Mouse (Mus musculus) embryonic stem cell, embryonic (primary cell): ENCODE results near the gene Ncam2.

Source experiments
- CTCF ChIA-PET, 4 experiments: fragments of 300-600 bp in 2 of 4; fragments of 350-600 bp in 2 of 4; sonication (Branson Sonifier 250); formaldehyde crosslinking; loops; one replicate each; lab custom pipeline; 2022; ENCODE audit warnings: inconsistent platforms in 2 of 4; lab: Charles Lee
- POLR2A ChIA-PET, 4 experiments: fragments of 300-600 bp in 2 of 4; fragments of 350-600 bp in 2 of 4; sonication (Branson Sonifier 250); formaldehyde crosslinking; loops; one replicate each; lab custom pipeline; 2022; ENCODE audit warnings: antibody characterized with exemption in 4 of 4, inconsistent platforms in 1 of 4; lab: Charles Lee

Ncam2 gene

GRCm38 (mm10) chr16:81200201-81201071 lies at the start of gene Ncam2:
Gene Ncam2, plus strand, starts transcription at chr16:81200697.
- CTCF ChIA-PET: interaction anchor here in 1 of 4 experiments (0.6 kb wide), 1 partner anchor 113 kb away, joined by 3 read pairs; no protein-coding TSS in a partner anchor
- POLR2A ChIA-PET: interaction anchor here in 1 of 4 experiments (0.7 kb wide), 1 partner anchor 790 kb away, joined by 3 read pairs; no protein-coding TSS in a partner anchor

DNA sequence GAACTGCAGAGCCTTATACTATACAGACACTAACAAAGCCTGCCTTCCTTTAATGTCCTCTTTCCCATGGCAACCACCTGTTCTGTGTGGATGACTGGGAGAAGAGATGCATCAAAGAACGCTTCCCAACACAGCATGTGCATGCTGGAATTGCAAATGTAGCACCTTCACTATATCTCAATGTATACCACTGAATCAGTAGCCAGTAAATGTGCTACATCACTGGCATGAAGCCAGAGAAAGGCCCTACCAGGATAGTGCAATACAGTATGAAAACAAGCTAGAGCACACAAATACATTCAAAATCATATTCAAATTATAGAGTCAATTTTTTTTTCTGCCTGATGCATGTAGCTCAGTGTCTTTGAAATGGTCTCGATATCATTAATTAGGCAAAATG lies 29.7 kb upstream of the Ncam2 start:
- ChIA-PET CTCF (no interaction called here), POLR2A (no interaction called here)

- ChIA-PET CTCF (interaction anchor here in 2 of 4 experiments (0.7 to 0.9 kb wide), 2 partner anchors 13 to 200 kb away, joined by 3 to 5 read pairs; no protein-coding TSS in a partner anchor), POLR2A (interaction anchor here in 1 of 4 experiments (0.6 kb wide), 1 partner anchor 479 kb away, joined by 3 read pairs; no protein-coding TSS in a partner anchor)
These were observed 25.1 kb upstream of the Ncam2 start for GRCm38 (mm10) chr16:81175302-81175943.

DNA sequence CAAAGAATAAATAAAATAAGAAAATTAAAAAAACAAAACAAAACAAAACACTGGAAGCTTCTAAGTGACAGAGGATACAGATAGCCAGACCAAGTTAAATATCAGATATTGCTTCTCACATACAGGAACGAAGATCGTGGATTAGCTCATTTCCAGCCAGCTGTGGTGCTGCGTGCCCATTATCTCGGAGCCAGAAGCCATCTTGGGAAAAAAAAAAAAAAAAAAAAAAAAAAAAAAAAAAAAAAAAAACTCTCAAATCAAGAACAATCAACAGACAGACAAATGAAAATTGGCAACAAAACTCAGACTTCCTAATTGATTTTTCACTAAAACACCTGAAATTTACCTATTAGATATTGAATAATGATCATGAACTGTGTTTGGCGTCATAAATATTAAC lies 20.7 kb upstream of the Ncam2 start:
- CTCF ChIA-PET: no interaction called here
- POLR2A ChIA-PET: no interaction called here

GRCm38 (mm10) chr16:81187579-81188179 lies 12.8 kb upstream of the Ncam2 start:
- ChIA-PET CTCF (interaction anchor here in 1 of 4 experiments (0.7 kb wide), 1 partner anchor 12 kb away, joined by 3 read pairs; no protein-coding TSS in a partner anchor), POLR2A (no interaction called here)

DNA sequence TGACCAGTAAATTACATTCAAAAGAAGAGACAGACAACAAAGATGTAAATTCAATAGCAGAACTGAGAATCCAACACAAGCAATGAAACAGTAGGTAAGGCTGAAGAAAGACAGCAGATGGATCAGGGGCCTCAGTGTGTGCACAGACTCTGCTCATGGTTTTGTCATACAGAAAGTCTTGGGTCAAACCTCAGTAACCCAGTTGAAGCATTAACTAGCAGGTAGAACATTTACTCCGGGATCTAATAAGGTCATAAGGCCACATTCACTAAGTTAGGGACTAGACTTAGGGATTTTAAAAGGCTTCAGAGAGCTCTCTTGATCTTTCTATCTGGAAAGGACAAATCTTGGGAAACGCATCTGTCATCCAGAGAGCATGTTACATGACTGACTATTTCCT lies 8.9 kb upstream of the Ncam2 start:
- ChIA-PET CTCF (no interaction called here), POLR2A (no interaction called here)

DNA sequence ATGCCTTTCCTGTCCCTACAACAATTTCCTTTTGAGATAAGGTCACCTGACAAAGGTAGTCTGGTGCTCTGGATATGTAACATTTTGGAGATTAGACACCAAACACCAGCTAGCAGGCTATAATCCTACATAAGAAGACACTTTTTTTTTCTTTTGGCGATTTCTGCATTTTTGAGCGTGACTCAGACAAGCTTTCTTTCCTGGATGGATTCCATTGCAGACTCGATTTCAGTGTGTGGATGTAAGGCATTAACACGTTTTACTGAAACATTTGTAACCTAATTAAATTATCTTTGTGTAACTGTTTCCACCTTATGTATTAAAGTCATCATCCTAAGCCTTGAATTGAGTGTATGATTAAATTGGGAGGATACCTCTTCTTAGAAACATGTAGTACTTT lies 7.9 kb upstream of the Ncam2 start:
- CTCF ChIA-PET: interaction anchor here in 1 of 4 experiments (0.6 kb wide), 1 partner anchor 10 kb away, joined by 3 read pairs; no protein-coding TSS in a partner anchor
- POLR2A ChIA-PET: no interaction called here

- ChIA-PET POLR2A (no interaction called here), CTCF (no interaction called here)
These were observed 1.0 kb upstream of the Ncam2 start for GRCm38 (mm10) chr16:81199467-81199866.

GRCm38 (mm10) chr16:81201471-81201870 lies 974 bp downstream of the Ncam2 start:
- CTCF ChIA-PET: no interaction called here
- POLR2A ChIA-PET: interaction anchor here in 1 of 4 experiments (0.7 kb wide), 1 partner anchor 789 kb away, joined by 3 read pairs; no protein-coding TSS in a partner anchor

DNA sequence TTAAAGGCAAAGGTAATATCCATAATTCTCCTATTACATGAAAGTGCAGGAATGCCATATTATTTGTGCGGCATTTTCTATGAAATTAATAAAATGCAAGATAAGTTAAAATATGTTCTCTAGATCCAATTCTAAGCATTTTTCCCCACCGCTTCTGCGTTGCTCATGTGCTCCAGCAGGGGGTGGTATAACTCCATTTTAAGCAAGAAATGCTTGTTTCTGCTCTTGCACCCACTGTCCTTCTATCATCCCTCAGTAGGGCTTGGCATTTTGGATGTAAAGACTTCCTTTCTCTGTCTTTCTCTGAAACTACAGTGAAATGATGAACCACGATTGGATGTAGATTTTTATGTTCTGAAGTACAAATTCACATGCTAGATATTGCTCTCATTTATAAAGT lies 1.5 kb downstream of the Ncam2 start:
- CTCF ChIA-PET: interaction anchor here in 1 of 4 experiments (0.9 kb wide), 1 partner anchor 82 kb away, joined by 4 read pairs; no protein-coding TSS in a partner anchor
- POLR2A ChIA-PET: no interaction called here

- ChIA-PET CTCF (interaction anchor here in 2 of 4 experiments (0.7 to 0.9 kb wide), 2 partner anchors 82 to 666 kb away, joined by 4 to 9 read pairs; no protein-coding TSS in a partner anchor), POLR2A (no interaction called here)
These were observed 2.2 kb downstream of the Ncam2 start for GRCm38 (mm10) chr16:81202721-81203161.

DNA sequence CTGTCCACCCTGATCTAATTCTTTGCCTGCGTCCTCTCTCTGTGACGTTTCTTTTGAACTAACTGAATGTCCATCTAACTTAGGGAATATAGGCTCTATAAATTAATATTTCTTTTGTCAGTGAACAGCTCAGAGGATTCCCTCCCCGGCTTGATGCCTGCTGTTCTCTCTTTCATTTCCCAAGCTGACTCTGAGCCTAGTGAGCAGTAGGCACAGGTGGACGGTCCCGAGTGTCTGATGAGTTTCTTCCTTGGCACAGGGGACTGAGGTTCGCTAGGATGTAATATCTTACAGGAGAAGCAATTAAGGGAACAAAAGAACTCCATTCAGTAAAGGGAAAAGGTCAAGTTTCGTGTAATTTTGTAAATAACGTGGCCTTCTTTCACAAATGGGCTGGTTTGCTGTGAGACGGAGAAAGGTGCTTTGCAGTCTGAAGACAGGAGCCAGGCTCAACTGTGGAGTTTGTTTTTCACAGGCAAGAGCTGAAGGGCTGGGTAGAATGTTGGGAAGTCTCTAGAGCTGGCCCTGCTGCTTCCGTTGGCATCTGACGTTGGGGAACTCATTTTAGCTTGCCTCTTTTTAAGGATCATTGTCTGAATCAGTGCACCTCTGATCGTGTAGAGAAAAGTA lies 4.0 kb downstream of the Ncam2 start:
- ChIA-PET POLR2A (no interaction called here), CTCF (no interaction called here)

DNA sequence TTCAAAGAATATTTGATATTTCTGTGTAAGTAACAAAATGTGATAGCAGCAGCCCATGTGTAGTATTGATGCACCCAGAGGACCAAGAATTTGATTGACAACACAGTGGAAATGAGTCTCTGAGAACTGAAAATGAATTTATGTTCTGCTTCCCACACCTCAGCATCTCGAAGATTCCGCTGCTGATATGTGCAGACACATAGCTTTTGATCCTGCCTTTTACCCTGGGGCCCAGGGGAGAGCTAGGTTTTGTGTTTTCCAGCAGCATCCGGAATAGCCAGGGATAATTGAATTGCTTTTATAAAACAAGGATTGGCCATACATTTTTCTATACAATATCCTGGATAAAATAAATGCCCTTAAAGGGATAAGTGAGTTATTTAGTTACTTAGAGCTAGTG lies 20.7 kb downstream of the Ncam2 start:
- ChIA-PET CTCF (no interaction called here), POLR2A (no interaction called here)

DNA sequence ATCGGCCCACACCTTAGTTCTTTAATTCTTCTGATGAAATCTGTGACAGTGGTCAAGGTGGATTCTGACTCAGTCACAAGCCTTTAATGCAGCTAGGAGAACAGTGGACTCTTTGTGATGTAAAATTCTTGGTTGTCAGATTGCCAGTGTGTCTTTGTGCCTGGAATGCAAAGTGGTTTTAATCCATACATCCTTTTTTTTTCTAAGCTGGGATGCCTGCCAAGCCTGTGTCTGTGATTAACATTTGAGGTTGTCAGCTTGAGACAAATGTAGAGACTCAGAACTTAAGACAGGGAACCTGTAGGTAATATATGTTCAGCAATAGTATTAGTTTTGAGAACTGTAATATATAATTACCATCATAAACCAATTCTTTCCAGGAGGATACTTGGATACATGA lies 23.3 kb downstream of the Ncam2 start:
- POLR2A ChIA-PET: no interaction called here
- CTCF ChIA-PET: no interaction called here

DNA sequence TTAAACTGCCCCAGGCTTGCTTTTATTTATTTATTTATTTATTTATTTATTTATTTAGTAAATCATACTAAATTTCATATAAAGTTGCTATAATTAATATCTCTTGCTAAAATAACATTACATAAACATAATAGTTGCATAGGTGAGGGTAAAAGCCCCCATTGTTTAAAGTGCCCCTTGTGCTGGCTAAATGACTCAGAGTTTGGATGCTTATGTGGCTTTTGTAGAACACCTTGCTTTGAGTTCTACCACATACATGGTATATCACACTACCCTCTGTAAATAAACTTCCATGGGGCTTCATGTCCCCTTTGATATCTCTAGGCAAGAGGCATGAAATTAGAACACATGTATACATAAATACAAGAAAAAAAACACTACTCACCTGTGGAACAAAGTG lies 23.8 kb downstream of the Ncam2 start:
- ChIA-PET POLR2A (no interaction called here), CTCF (no interaction called here)

- POLR2A ChIA-PET: no interaction called here
- CTCF ChIA-PET: no interaction called here
These were observed 54.4 kb downstream of the Ncam2 start for GRCm38 (mm10) chr16:81254875-81255274.

DNA sequence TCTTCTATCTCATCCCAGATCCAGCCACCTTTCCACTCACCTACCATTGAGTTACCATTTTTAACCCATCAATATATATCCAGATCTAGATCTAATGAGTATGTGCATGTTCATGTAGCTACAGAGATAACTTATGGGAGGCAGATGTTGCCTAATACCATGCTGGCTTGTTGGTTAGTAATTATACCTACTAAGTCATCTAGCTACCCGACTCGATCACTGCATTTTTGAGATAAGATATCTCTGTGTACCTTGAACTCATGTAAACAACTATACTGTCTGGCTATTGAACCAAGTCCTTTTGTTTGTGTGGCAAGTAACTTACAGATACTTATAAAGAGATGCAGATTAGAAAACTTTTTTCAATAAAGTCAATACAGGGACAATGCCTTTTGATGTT lies 59.9 kb downstream of the Ncam2 start:
- POLR2A ChIA-PET: no interaction called here

GRCm38 (mm10) chr16:81273597-81274360 lies 73.3 kb downstream of the Ncam2 start:
- ChIA-PET POLR2A (no interaction called here), CTCF (no interaction called here)

More for the DNA sequence above, 59.9 kb downstream of the Ncam2 start:
- CTCF ChIA-PET: no interaction called here
